Comparison of ENCODE assay signal across 28 mouse cellular contexts in the genomic region with DNA sequence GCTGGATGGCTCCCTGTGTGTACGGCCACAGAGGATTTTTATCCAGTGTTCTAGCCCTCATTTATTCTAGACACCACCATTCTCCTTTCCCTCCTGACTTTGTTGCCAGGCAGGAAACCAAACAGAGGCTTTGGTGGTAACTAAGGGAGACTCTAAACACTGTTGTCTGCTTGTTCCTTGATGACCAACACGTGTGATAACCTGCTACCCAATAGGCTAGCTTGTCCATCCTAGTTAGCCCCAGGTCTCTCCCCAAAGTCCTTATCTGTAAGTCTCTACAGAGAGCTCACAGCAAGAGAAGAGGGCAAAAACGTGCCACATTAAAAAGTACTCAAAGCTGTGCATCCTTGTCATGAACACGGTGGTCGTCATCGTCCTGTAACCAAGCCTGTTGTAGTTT. TPM values are rescaled to one million over a fixed set of nuclear protein-coding genes. Genes with fewer than 3 reads are reported as not detected.
"Had no signal": no experiment of that assay in that cellular context is flagged by ENCODE, and none has a peak within 500 bp of the region (broad histone marks: within the 10 kb centered on the region; RNA-seq: fewer than 3 reads in every experiment).

Gene Cdhr3 (minus strand): TSS at position 101 of the 400 bp plus-strand sequence.

- H3K4me1 ChIP-seq: heart, embryonic 13.5 days; hindbrain, embryonic 13.5 days; hindbrain, embryonic 15.5 days; limb, embryonic 13.5 days; limb, embryonic 15.5 days; liver, embryonic 12.5 days had no signal

- ATAC-seq: liver, embryonic 12.5 days had no signal

- H3K4me2 ChIP-seq: heart, embryonic 11.5 days; heart, embryonic 13.5 days; heart, embryonic 15.5 days; hindbrain, embryonic 13.5 days; hindbrain, embryonic 15.5 days; limb, embryonic 13.5 days; limb, embryonic 15.5 days; liver, embryonic 12.5 days had no signal

- H3K27ac ChIP-seq: heart, adult 2 months; heart, embryonic 13.5 days; heart, embryonic 15.5 days; hindbrain, embryonic 13.5 days; hindbrain, embryonic 15.5 days; layer of hippocampus, adult 2 months; left cerebral cortex, adult 2 months; limb, embryonic 13.5 days; limb, embryonic 15.5 days; liver, embryonic 12.5 days; liver, embryonic 14.5 days had no signal

- H3K36me3 ChIP-seq: heart, embryonic 13.5 days; heart, embryonic 15.5 days; hindbrain, embryonic 13.5 days; hindbrain, embryonic 15.5 days; limb, embryonic 13.5 days; limb, embryonic 15.5 days; liver, embryonic 12.5 days had no signal

- H3K27me3 ChIP-seq: heart, embryonic 15.5 days; hindbrain, embryonic 15.5 days; limb, embryonic 13.5 days; limb, embryonic 15.5 days; liver, embryonic 12.5 days had no signal

- H3K9me3 ChIP-seq: heart, embryonic 13.5 days; heart, embryonic 15.5 days; hindbrain, embryonic 13.5 days; hindbrain, embryonic 15.5 days; limb, embryonic 13.5 days; limb, embryonic 15.5 days; liver, embryonic 12.5 days had no signal

- H3K4me3 ChIP-seq: heart, adult 2 months; heart, embryonic 13.5 days; heart, embryonic 15.5 days; hindbrain, embryonic 13.5 days; hindbrain, embryonic 15.5 days; layer of hippocampus, adult 2 months; left cerebral cortex, adult 2 months; limb, embryonic 13.5 days; limb, embryonic 15.5 days; liver, embryonic 12.5 days had no signal

- H3K9ac ChIP-seq: heart, embryonic 13.5 days; heart, embryonic 15.5 days; hindbrain, embryonic 13.5 days; hindbrain, embryonic 15.5 days; limb, embryonic 13.5 days; limb, embryonic 15.5 days; liver, embryonic 12.5 days; liver, embryonic 14.5 days had no signal

- DNase-seq: gastrocnemius, postnatal 14 days; gastrocnemius, postnatal 36 days; heart, adult 11 months; heart, adult 2 months; heart, postnatal 14 days; heart, postnatal 36 days; kidney, adult 18-20 months; kidney, adult 8-10 months; kidney, postnatal 10 days; kidney, postnatal 25 days; kidney, postnatal 4 days; left cerebral cortex, postnatal 4 days had no signal

RNA-seq across cellular contexts. Expression of gene Cdhr3, which starts in this region (rescaled TPM):
- total RNA-seq: hematopoietic stem cell, adult 5-6 weeks; liver, adult 2 months had no signal
- polyA plus RNA-seq: heart, embryonic 11.5 days; intestine, embryonic 14.5 days; kidney, embryonic 14.5 days; limb, embryonic 11.5 days; liver, adult 2 months; liver, embryonic 12.5 days; liver, embryonic 14.5 days had no signal
